Mouse (Mus musculus) hindbrain, embryonic 16.5 days (tissue): ENCODE measurements around the gene Fshr. TPM values are rescaled to one million over a fixed set of nuclear protein-coding genes. Genes with fewer than 3 reads are reported as not detected.
"Not testable (repeated sequence)": the region's sequence is repeated elsewhere in the genome, so short reads cannot be mapped to it uniquely, and the experiment has no call there.

Experiments
- ATAC-seq: fragments of 200-750 bp; cut with Nextera tagmentation; 2 replicates; pipeline ENCODE4 v1.8.0; 2017; ENCODE audit warnings: moderate TSS enrichment, moderate library complexity
- H3K27ac ChIP-seq: fragments of 300-500 bp; sonication (generic); 2 replicates; pipeline ENCODE4 v1.5.1; 2014; ENCODE audit warnings: low read depth, mild to moderate bottlenecking, control low read depth, low read length, moderate library complexity
- H3K27me3 ChIP-seq: fragments of 300-500 bp; sonication (generic); replicated peaks from 2 replicates; pipeline ENCODE4 v1.6.1; 2014; ENCODE audit warnings: low read length; ENCODE audit not compliant: control insufficient read depth, insufficient read depth
- H3K36me3 ChIP-seq: fragments of 300-500 bp; sonication (generic); 2 replicates; pipeline ENCODE4 v1.6.1; 2014; ENCODE audit warnings: mild to moderate bottlenecking, low read length, moderate library complexity, mixed read lengths; ENCODE audit not compliant: control insufficient read depth, insufficient read depth
- H3K4me1 ChIP-seq: fragments of 300-500 bp; sonication (generic); 2 replicates; pipeline ENCODE4 v1.6.1; 2014; ENCODE audit warnings: low read depth, low read length; ENCODE audit not compliant: control insufficient read depth, insufficient read depth
- H3K4me2 ChIP-seq: fragments of 300-500 bp; sonication (generic); 2 replicates; pipeline ENCODE4 v1.6.1; 2014; ENCODE audit warnings: mild to moderate bottlenecking, low read length, control low read depth, moderate library complexity
- H3K4me3 ChIP-seq: fragments of 300-500 bp; sonication (generic); 2 replicates; pipeline ENCODE4 v1.5.1; 2014; ENCODE audit warnings: mild to moderate bottlenecking, low read length, control low read depth, moderate library complexity
- H3K9ac ChIP-seq: fragments of 300-500 bp; sonication (generic); 2 replicates; pipeline ENCODE4 v1.6.1; 2014; ENCODE audit warnings: low read depth, mild to moderate bottlenecking, control low read depth, low read length, moderate library complexity
- H3K9me3 ChIP-seq: fragments of 300-500 bp; sonication (generic); 2 replicates; pipeline ENCODE4 v1.6.1; 2014; ENCODE audit warnings: mild to moderate bottlenecking, low read length, moderate library complexity; ENCODE audit not compliant: control insufficient read depth
- WGBS: fragments of 180-500 bp; shearing (Covaris S2); extraction: QIAGEN DNeasy Blood & Tissue Kit; methylation state at CpG from one replicate; pipeline ENCODE4 v1.1.7; 2014; 5-methylcytosine and 5-hydroxymethylcytosine counted together
- polyA plus RNA-seq: library from polyadenylated mRNA; unstranded; fragments of >200 nt; fragmentation: Nextera tagmentation; extraction: Ambion mirVana; gene quantifications from 2 replicates; pipeline ENCODE4 v1.2.1, GENCODE M21; 2015

Fshr gene
- not detected in 2 replicates for polyA plus RNA-seq

DNA sequence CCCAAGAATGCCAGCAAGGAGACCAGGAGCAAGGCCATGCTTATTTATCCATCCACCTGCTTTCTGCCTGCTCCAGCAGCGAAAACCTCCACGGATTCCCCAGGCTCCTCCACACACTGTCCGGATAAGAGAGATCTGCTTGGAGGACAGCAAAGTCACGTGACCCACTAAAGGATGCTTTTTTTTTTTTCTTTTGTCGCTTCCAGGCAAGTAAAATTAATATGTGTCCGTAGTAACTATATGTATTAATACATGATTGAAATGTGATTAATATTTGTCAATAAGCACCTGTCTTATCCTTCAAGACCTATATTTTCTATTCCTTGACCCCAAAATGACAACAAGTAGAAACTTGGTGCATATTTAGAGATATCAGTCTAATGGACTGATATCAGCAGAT lies at the start of gene Fshr:
TSS of gene Fshr (minus strand) at position 101 of the 400 bp plus-strand sequence.
- WGBS = 93% methylated on average over 6 of the region's 6 CpGs
- H3K27me3 ChIP-seq = no peaks in the 10 kb centered on the region
- no peak within 1 kb of the TSS for H3K4me2 ChIP-seq
- H3K4me3 ChIP-seq = no peak within 1 kb of the TSS
- no peaks in the 10 kb centered on the region for H3K36me3 ChIP-seq
- no peak within 1 kb of the TSS for H3K27ac ChIP-seq
- no peaks in the 10 kb centered on the region for H3K9me3 ChIP-seq
- H3K4me1 ChIP-seq = no peaks in the 10 kb centered on the region
- no peak for ATAC-seq
- no peak within 1 kb of the TSS for H3K9ac ChIP-seq

DNA sequence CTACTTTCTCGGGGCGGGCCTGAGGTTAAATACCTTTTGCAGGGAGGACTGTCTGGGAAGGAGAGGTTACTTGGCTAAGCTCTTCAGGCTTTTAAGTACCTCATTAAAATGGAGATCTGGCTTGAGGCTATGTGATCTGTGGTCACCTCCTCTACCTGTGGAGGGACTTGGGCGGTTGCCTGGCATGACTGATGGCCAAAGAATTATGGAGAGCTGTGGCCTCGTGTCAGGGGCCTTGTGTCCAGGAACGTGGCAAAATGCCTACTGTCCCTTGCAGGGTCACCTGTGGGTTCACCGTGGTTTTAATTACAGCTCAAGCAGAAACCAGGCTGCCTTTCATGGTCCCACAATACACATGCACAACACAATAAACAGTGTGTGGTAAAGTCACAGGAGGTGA lies 1.7 kb upstream of the Fshr start:
- no peaks in the 10 kb centered on the region for H3K27me3 ChIP-seq
- H3K36me3 ChIP-seq = no peaks in the 10 kb centered on the region
- no peak overlapping the region for H3K9ac ChIP-seq
- no peaks in the 10 kb centered on the region for H3K9me3 ChIP-seq
- WGBS = 86% methylated on average over 6 of the region's 6 CpGs
- no peak overlapping the region for H3K4me3 ChIP-seq
- no peak overlapping the region for H3K4me2 ChIP-seq
- no peak for ATAC-seq
- H3K4me1 ChIP-seq = no peaks in the 10 kb centered on the region
- H3K27ac ChIP-seq = no peak overlapping the region

GRCm38 (mm10) chr17:89173545-89173944 lies 26.9 kb downstream of the Fshr start:
- Histone ChIP-seq H3K9me3 (no peaks in the 10 kb centered on the region), H3K27me3 (no peaks in the 10 kb centered on the region), H3K36me3 (no peaks in the 10 kb centered on the region), H3K9ac (no peak overlapping the region), H3K27ac (no peak overlapping the region), H3K4me1 (no peaks in the 10 kb centered on the region), H3K4me3 (no peak overlapping the region), H3K4me2 (no peak overlapping the region)
- no peak for ATAC-seq
- WGBS = 94% methylated on average over 1 of the region's 1 CpGs

- Histone ChIP-seq H3K4me2 (no peak overlapping the region), H3K4me3 (no peak overlapping the region), H3K36me3 (no peaks in the 10 kb centered on the region), H3K27me3 (no peaks in the 10 kb centered on the region), H3K9me3 (no peaks in the 10 kb centered on the region), H3K27ac (no peak overlapping the region), H3K9ac (no peak overlapping the region), H3K4me1 (no peaks in the 10 kb centered on the region)
- no peak for ATAC-seq
These were observed 35.7 kb downstream of the Fshr start for GRCm38 (mm10) chr17:89164773-89165172.

DNA sequence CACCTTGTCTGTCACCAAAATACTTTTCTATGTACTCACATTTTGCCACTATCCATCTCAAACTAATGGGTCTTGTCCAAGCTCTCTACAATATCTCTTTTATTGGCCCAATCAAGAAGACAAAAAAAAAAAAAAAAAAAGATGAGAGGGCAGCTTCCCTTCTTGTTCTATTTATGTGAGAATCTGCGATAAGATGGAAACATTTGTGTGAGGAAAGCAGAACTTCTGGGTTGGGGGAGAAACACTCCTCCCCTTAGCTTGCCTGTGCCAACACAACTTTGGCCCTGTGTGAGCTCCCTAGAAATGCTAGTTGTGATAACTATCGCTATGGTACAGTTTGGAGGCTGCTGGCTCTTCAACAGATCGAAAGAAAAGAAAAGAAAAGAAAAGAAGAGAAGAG lies 38.0 kb downstream of the Fshr start:
- no peak overlapping the region for H3K4me3 ChIP-seq
- no peak overlapping the region for H3K4me2 ChIP-seq
- no peaks in the 10 kb centered on the region for H3K4me1 ChIP-seq
- no peak overlapping the region for H3K9ac ChIP-seq
- H3K9me3 ChIP-seq = no peaks in the 10 kb centered on the region
- WGBS = 93% methylated on average over 3 of the region's 3 CpGs
- ATAC-seq = no peak
- H3K27ac ChIP-seq = no peak overlapping the region
- no peaks in the 10 kb centered on the region for H3K36me3 ChIP-seq
- H3K27me3 ChIP-seq = no peaks in the 10 kb centered on the region

DNA sequence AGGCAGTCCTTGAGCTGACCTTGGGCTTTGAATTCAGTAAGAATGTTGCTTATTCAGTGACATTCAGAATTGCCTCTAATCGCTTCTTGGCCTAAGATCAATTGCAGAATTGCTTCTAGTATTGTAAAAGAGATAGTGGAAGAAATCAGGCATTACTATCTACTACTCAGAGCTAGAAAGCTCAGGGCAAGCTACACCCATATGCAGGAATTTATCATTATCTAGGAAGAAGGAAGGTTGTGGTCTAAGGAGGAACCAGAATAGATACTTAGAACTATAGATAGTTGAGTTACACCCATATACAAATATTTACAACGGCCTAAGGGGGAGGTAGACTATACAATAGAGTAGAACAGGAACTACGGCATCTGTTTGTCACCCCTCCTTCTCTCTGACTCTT lies 41.1 kb downstream of the Fshr start:
- not testable (repeated sequence) for H3K4me1 ChIP-seq, ATAC-seq
- WGBS = 93% methylated on average over 3 of the region's 3 CpGs

GRCm38 (mm10) chr17:89144806-89145205 lies 55.7 kb downstream of the Fshr start:
- no peak for ATAC-seq
- 89% methylated on average over 6 of the region's 6 CpGs for WGBS
- H3K27me3 ChIP-seq = no peaks in the 10 kb centered on the region
- no peak overlapping the region for H3K27ac ChIP-seq
- H3K4me1 ChIP-seq = no peaks in the 10 kb centered on the region
- H3K36me3 ChIP-seq = no peaks in the 10 kb centered on the region
- H3K4me3 ChIP-seq = no peak overlapping the region
- H3K9ac ChIP-seq = no peak overlapping the region
- no peaks in the 10 kb centered on the region for H3K9me3 ChIP-seq
- H3K4me2 ChIP-seq = no peak overlapping the region

More for the DNA sequence above, 41.1 kb downstream of the Fshr start:
- H3K4me2 ChIP-seq, H3K36me3 ChIP-seq, H3K4me3 ChIP-seq, H3K27me3 ChIP-seq, H3K9ac ChIP-seq, H3K9me3 ChIP-seq, H3K27ac ChIP-seq: not testable (repeated sequence)

GRCm38 (mm10) chr17:89120023-89120422 lies 80.5 kb downstream of the Fshr start:
- WGBS = 82% methylated on average over 2 of the region's 2 CpGs
- ATAC-seq = no peak
- H3K4me3 ChIP-seq = no peak overlapping the region
- no peak overlapping the region for H3K4me2 ChIP-seq
- no peaks in the 10 kb centered on the region for H3K4me1 ChIP-seq
- no peaks in the 10 kb centered on the region for H3K27me3 ChIP-seq
- H3K36me3 ChIP-seq = no peaks in the 10 kb centered on the region
- no peak overlapping the region for H3K27ac ChIP-seq
- H3K9ac ChIP-seq = no peak overlapping the region
- H3K9me3 ChIP-seq = no peaks in the 10 kb centered on the region

DNA sequence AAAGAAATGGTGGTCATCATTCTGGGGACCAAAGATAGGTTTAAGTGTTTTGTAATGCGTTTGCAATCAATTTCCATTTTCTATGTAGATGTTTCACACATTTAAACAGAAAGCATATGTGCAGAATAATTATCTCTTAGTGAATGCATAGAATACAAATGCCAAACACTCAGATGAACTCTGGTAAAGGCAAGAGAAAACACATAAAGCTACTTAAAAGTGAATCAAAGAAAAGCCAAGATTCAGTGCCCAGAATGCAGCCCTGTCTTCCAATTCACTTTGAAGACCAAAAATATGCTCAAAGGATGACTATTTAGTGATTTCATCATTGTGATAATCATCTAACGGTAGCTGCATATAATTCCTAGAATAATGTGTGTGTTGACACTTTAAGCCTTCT lies 81.2 kb downstream of the Fshr start:
- H3K27ac ChIP-seq = no peak overlapping the region
- no peaks in the 10 kb centered on the region for H3K4me1 ChIP-seq
- ATAC-seq = no peak
- H3K4me3 ChIP-seq = no peak overlapping the region
- no peak overlapping the region for H3K9ac ChIP-seq
- H3K27me3 ChIP-seq = no peaks in the 10 kb centered on the region
- H3K36me3 ChIP-seq = no peaks in the 10 kb centered on the region
- 71% methylated on average over 2 of the region's 2 CpGs for WGBS
- no peak overlapping the region for H3K4me2 ChIP-seq
- H3K9me3 ChIP-seq = no peaks in the 10 kb centered on the region

GRCm38 (mm10) chr17:89113944-89114343 lies 86.5 kb downstream of the Fshr start:
- Histone ChIP-seq H3K4me1 (no peaks in the 10 kb centered on the region), H3K9me3 (no peaks in the 10 kb centered on the region), H3K27me3 (no peaks in the 10 kb centered on the region), H3K36me3 (no peaks in the 10 kb centered on the region), H3K4me2 (no peak overlapping the region), H3K9ac (no peak overlapping the region), H3K27ac (no peak overlapping the region), H3K4me3 (no peak overlapping the region)
- ATAC-seq = no peak
